Mouse (Mus musculus): Measurements from ENCODE around the gene Sorcs3.

- TF ChIP-seq CTCF (IDR thresholded peaks at IDR 0.05; ENCODE audit: control insufficient read depth, insufficient read depth, insufficient read length) (no peak), MYOD1 (IDR thresholded peaks at IDR 0.05; ENCODE audit: control insufficient read depth, insufficient read length, low read depth) (no peak)
Measured at GRCm38 (mm10) chr19:48679896-48680295, 474.1 kb downstream of the Sorcs3 start.
